Mouse (Mus musculus): ENCODE data around the gene Slc15a3. TPM values are rescaled to one million over a fixed set of nuclear protein-coding genes. Genes with fewer than 3 reads are reported as not detected.
A peak's percentile ranks its signal among the peaks of the same experiment; 100 is the strongest.

Gene Slc15a3
- polyA plus RNA-seq, 1 experiment: 1.0 TPM

DNA sequence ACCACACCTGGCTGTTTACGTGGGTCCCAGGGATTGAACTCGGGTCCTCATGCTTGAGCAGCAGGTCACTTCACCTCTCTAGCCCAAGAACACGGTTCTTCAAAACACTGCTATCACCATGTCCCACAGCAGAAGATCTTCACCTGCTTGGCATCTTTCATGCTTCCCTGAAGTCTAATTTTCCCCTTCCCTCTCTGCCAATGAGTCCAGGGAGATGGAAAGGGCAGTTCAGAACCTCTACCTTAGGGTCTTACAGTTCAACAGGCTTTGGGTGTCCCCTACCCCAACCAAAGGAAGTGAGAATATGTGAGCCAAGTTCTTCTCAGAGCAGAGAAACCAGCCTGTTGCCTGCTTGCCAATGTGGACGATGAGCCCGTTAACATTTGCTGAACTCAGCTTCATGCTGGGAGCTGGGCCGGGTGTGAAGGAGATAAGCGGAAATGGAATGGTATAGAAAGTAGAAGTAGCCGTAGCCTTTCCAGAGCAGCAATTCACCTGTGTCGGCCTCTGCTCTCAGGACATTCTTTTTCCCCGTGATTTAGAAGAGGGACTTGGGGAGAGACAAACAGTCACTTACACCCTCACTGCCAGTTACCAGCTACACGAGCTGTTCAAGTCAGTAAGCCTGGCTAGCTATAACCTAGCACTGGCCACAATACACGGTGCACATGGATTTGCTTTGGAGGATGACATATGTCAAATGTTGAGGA, 30.8 kb upstream of the Slc15a3 start:
- DNase-seq (ENCODE audit: low read depth): no peak
- TF ChIP-seq POLR2A (IDR thresholded peaks at IDR 0.05; ENCODE audit: borderline replicate concordance, extremely low read depth, insufficient read depth, insufficient read length, poor library complexity, severe bottlenecking): no peak
- no peak for TF ChIP-seq CTCF (IDR thresholded peaks at IDR 0.05; ENCODE audit: borderline replicate concordance, extremely low read depth, insufficient read depth, insufficient read length)

DNA sequence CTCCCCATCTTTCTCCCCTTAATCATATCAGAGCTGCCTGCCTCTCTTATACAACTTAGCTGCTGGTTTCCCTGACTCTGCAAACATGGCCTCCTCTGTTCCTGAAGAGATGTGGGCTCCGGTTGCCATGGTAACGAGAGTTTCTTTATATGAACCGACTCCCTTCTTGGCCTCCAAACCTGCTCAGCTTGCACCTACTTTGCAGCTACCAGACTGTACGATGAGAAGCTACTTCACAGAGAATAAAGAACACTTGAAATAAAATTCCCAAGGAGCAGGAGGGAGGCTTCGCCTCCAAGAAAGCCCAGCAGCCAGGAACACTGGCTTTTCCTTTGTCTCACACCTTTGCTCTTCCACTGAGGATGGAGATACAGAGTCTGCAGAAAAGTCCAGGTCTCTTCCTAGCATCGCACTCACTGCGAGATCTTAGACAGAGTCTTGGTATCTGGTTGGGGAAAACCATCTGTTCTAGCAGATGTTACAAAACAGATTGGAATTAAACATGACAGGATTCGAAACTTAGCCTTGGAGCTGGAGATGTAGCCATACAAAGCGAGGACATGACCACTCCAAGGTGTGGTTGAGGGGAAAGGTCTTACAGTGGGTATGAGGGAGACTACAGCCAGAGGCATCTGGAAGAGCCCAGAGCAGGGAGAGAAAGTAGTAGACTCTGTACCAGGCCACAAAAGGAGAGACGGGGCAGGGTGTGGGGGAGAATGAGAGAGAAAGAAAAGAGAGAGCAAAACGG, 29.9 kb upstream of the Slc15a3 start:
- TF ChIP-seq CTCF (IDR thresholded peaks at IDR 0.05; ENCODE audit: borderline replicate concordance, extremely low read depth, insufficient read depth, insufficient read length) (no peak), POLR2A (IDR thresholded peaks at IDR 0.05; ENCODE audit: borderline replicate concordance, extremely low read depth, insufficient read depth, insufficient read length, poor library complexity, severe bottlenecking) (no peak)
- DNase-seq (ENCODE audit: low read depth): peak; percentile 86

DNA sequence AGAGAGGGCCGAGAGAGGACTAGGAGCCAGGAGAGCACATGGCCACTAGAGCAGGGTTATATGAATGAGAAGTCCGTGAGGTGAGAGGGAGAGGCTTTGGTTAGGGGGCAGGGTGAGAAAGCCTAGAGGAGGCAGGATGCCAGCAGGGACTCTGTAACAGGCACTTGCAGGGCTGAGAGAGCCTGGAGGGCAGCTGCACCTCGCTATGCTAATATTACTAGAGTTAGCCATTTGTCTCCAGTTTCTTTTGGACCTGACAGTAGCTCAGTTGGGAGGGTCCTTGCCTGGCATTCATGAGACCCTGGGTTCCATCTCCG, 29.4 kb upstream of the Slc15a3 start:
- TF ChIP-seq POLR2A (IDR thresholded peaks at IDR 0.05; ENCODE audit: borderline replicate concordance, extremely low read depth, insufficient read depth, insufficient read length, poor library complexity, severe bottlenecking): no peak
- no peak for TF ChIP-seq CTCF (IDR thresholded peaks at IDR 0.05; ENCODE audit: borderline replicate concordance, extremely low read depth, insufficient read depth, insufficient read length)
- peak; percentile 18 for DNase-seq (ENCODE audit: low read depth)

DNA sequence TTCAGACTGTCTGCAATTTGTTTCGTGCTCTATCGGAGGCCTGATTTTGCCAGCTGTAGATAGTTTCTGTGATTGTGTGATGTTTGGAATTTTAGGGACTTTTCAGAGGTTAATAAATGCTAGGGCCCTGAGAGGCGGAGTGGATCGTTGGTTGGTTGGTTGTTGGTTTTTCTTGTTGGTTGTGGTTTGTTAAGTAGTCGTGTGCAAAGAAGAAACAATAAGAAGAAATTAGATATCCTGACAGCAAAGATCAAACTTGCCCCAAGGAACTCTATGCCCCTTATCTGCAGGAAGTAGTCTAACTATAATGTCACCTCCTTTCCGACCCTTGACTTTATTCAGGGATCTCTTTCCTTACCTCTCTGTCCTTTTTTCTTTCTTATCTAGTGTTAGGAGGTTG, 28.1 kb upstream of the Slc15a3 start:
- DNase-seq (ENCODE audit: low read depth): no peak

DNA sequence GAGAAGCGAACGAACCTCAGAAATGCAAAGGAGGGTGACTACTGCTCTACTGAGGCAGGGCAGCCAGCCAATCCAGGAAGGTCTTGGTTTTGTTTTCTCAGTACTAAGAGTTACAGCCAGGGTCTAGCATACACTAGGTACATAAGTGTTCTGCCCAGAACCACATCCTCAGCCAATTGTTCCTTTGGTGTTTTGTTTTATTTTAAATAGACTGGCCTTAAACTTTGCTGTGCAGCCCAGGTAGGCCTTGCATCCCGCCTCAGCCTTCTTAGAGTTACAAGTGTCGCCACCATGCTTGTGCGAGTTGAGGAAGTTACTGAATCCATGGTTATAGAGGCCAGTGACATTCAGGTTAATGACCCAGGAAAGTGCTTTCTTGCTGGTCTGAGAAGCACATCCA, 26.5 kb upstream of the Slc15a3 start:
- TF ChIP-seq CTCF (IDR thresholded peaks at IDR 0.05; ENCODE audit: borderline replicate concordance, extremely low read depth, insufficient read depth, insufficient read length) (no peak), POLR2A (IDR thresholded peaks at IDR 0.05; ENCODE audit: borderline replicate concordance, extremely low read depth, insufficient read depth, insufficient read length, poor library complexity, severe bottlenecking) (no peak)
- DNase-seq (ENCODE audit: low read depth): no peak

More for the DNA sequence above, 28.1 kb upstream of the Slc15a3 start:
- no peak for TF ChIP-seq POLR2A (IDR thresholded peaks at IDR 0.05; ENCODE audit: borderline replicate concordance, extremely low read depth, insufficient read depth, insufficient read length, poor library complexity, severe bottlenecking)
- TF ChIP-seq CTCF (IDR thresholded peaks at IDR 0.05; ENCODE audit: borderline replicate concordance, extremely low read depth, insufficient read depth, insufficient read length): no peak

DNA sequence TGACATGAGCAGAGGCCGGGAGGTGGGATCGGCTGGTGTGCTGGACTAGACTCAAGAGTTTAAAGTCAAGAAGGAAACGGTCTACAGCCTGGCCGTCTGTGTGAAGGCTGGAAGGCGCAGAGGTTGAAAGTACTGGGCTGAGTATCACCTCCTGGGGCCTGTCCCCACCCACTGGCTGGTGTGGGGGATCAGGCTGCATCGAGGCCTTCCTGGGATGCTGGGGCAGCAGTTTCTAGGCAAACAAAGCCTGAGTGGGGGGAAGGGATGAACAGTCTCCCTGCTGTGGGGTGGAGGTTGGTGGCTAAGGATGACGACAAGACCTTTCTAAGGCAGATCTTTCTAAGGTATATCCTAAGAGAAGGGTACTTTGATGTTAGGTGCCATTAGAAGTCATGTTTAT, 25.6 kb upstream of the Slc15a3 start:
- DNase-seq (ENCODE audit: low read depth): no peak
- TF ChIP-seq POLR2A (IDR thresholded peaks at IDR 0.05; ENCODE audit: borderline replicate concordance, extremely low read depth, insufficient read depth, insufficient read length, poor library complexity, severe bottlenecking) (no peak), CTCF (IDR thresholded peaks at IDR 0.05; ENCODE audit: borderline replicate concordance, extremely low read depth, insufficient read depth, insufficient read length) (no peak)

DNA sequence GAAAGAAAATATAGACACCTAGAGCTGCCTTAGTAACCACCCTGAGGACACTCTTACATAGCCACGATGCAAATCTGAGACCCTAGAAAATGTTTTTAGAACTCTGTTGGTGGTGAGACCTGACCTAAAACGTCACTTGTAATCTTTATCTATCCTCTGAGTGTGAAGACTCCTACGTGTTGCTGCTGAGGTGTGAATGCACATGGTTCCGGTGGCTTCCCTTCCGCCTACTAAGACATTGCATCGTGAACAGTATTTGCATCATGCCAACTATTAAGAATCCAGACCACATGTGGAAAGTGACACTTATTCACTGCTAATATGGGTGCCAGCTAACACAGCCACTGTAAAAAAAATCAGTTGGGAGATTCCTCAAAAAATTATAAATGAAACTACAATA, 23.7 kb upstream of the Slc15a3 start:
- TF ChIP-seq POLR2A (IDR thresholded peaks at IDR 0.05; ENCODE audit: borderline replicate concordance, extremely low read depth, insufficient read depth, insufficient read length, poor library complexity, severe bottlenecking) (no peak), CTCF (IDR thresholded peaks at IDR 0.05; ENCODE audit: borderline replicate concordance, extremely low read depth, insufficient read depth, insufficient read length) (no peak)
- no peak for DNase-seq (ENCODE audit: low read depth)

DNA sequence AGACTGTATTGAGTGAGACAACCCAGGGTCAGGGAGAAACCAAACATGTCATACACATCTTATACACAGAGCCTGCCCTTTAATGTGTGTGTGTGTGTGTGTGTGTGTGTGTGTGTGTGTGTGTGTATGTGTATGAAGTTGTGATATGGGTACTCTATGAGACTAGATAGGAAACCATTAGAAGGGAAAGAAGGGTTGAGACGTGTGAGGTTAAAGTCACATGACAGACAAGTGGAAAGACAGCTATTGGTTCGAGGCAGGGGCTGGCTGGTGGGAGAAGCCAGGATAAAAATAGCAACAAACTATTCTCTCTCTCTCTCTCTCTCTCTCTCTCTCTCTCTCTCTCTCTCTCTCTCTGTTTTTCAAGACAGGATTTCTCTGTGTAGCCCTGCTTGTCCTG, 23.1 kb upstream of the Slc15a3 start:
- DNase-seq (ENCODE audit: low read depth): no peak
- TF ChIP-seq CTCF (IDR thresholded peaks at IDR 0.05; ENCODE audit: borderline replicate concordance, extremely low read depth, insufficient read depth, insufficient read length): no peak
- no peak for TF ChIP-seq POLR2A (IDR thresholded peaks at IDR 0.05; ENCODE audit: borderline replicate concordance, extremely low read depth, insufficient read depth, insufficient read length, poor library complexity, severe bottlenecking)

DNA sequence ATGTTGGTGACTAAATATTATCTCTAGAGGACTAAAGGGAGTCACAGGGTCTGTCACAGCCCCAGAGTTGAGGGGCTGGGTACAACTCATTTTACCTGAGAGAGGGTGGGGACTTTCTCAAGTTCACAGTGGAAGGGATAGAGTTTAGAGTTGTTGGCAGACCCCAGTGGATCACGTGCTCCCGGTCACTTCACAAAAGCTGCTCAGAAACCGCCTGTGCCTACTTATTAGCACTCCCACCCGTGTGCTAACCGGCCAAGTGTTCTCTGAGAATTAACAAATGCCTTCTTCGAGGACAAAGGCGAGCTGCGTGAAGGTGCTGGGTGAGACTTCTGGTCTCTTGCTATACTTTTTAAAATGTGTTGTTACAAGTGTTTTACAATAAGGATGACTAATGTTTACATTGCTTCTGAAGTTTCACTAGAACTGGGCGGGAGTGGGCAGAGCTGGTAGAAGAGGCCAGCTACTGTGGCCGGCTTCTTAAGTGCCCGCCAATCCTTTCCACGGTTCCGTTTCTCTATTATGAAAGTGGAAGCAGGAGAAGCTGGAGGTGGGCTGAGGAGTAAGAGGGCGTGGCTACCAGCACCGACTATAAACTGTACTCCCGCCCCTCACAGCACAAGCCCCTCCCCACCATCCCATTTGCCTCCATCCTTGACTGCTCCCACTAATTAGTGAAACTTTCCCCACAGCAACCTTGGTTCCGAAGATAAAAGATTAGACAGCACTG, 21.1 kb upstream of the Slc15a3 start:
- TF ChIP-seq POLR2A (IDR thresholded peaks at IDR 0.05; ENCODE audit: borderline replicate concordance, extremely low read depth, insufficient read depth, insufficient read length, poor library complexity, severe bottlenecking) (no peak), CTCF (IDR thresholded peaks at IDR 0.05; ENCODE audit: borderline replicate concordance, extremely low read depth, insufficient read depth, insufficient read length) (no peak)
- DNase-seq (ENCODE audit: low read depth): peak; percentile 61

DNA sequence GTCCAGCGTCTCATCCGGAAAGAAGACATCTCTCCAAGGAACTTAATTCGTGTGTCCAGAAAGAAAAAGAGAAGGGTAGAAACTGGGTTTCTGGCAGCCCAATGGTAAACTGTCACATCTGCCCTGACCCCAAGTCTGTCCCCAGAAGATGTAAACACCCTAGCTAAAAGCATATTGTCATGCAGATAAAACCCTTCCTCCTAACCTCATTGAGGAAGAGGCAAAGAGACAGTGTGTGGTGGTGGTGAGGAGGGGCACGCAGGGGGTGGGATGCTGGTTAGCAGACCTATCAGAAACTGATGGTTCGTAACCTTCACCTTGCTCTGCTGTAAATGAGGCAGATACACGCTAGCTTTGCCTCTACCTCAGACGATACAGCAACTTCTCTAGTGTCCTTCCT, 18.2 kb upstream of the Slc15a3 start:
- DNase-seq (ENCODE audit: low read depth): no peak
- no peak for TF ChIP-seq POLR2A (IDR thresholded peaks at IDR 0.05; ENCODE audit: borderline replicate concordance, extremely low read depth, insufficient read depth, insufficient read length, poor library complexity, severe bottlenecking)
- no peak for TF ChIP-seq CTCF (IDR thresholded peaks at IDR 0.05; ENCODE audit: borderline replicate concordance, extremely low read depth, insufficient read depth, insufficient read length)

DNA sequence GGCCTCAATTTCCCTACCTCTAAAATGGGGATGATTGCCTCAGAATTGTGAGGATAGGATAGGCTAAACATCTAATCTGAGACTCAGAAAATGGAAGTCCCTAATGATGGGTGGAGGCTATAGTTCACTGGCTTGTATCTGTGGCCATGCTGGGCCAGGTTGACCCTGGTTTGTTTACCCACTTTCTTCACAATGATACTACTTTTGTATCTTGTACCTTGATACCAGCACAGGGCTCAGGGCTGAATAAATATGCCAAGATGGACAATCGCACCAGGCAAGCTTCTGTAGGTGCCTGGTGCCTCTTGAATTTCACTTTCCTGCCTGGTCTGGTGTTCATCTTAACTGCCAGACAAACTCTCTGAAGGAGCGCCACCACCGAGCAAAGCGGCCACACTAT, 17.0 kb upstream of the Slc15a3 start:
- no peak for DNase-seq (ENCODE audit: low read depth)
- TF ChIP-seq CTCF (IDR thresholded peaks at IDR 0.05; ENCODE audit: borderline replicate concordance, extremely low read depth, insufficient read depth, insufficient read length): no peak

Data from brain, embryonic 14.5 days (tissue).